Mouse (Mus musculus) embryo, embryonic 11 days (tissue): ENCODE measurements at regions not wholly inside any gene's neighbourhood (a gene's known extent, or its start where the extent isn't known, plus 50 kb on each side); places are given as distances from the start of the nearest gene placed in this dataset.

Experiments
- DNase-seq: peaks from one replicate; pipeline ENCODE4 v3.0.0-alpha.2; 2015

DNA sequence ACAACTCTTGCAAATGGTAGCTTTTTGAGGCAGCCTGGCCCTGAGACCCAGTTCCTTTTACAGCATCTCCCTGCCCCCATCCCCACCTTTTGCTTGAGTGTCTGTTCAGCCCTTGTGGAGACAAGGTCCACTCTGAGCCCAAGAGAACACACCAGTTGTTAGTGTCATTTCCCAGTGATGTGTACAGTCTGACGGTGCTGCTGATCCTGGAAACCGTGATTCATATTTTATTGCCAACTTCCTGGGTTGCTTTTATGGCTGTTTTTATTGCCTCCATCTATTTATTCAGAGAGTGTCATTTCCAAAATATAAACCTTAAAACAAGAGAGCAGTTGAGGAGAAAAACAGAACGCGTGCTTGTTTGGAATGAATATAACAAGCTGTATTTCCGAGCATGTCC lies 309.6 kb upstream of the Isl1 start:
- DNase-seq = no peak

DNA sequence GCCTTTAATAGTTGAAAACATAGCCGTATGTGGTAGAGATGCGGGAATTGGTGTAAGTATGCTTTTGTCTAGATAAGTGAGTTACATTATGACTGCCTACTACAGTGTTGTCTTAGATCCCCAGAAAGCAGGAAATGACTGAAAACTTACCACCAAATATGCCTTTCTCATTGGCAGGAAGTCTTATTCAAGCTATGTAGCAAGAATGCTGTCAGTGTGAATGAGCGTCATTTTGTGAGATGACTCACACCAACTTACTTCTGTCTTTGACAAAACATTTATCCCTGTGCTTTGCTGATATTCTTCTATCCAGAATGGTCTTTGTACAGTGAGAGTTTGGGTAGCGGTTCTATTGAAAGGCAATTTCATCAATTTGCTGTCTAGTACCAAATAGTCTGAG lies 286.9 kb upstream of the Isl1 start:
- no peak for DNase-seq

DNA sequence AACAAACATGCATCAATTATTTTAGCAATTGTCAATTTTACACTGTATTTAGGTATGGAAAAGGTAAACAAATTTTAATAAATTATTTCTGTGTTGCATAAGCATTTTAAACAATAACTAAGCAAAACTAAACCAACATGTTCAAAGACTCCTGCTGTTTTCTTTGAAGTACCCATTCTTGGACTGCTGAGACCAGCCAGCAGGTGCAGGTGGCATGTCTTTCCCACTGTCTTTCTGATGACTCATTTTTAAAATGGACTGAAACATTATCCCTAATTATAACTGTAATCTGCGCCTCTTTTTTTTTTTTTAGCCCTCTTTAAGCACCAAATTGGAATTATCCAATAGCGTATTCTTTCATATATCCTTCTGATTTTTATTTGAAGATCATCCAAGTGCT lies 286.0 kb upstream of the Isl1 start:
- DNase-seq = no peak

DNA sequence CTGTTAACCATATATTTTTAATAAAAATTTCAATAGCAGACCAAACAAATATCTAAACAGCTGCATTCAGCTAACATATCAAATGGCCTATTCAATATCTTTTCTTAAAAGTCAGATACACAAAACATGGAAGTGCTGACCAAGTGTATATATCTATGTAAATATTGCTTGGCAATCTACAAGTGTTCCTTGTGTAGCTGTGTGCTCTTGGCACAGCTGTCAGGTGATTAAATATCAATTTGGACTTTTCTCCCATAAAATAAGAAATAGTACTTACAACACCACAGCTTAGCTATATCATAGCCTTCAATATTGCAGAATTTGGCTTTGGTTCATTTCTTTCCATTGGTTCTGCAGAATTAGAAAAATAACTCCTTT lies 266.5 kb upstream of the Isl1 start:
- DNase-seq = no peak

DNA sequence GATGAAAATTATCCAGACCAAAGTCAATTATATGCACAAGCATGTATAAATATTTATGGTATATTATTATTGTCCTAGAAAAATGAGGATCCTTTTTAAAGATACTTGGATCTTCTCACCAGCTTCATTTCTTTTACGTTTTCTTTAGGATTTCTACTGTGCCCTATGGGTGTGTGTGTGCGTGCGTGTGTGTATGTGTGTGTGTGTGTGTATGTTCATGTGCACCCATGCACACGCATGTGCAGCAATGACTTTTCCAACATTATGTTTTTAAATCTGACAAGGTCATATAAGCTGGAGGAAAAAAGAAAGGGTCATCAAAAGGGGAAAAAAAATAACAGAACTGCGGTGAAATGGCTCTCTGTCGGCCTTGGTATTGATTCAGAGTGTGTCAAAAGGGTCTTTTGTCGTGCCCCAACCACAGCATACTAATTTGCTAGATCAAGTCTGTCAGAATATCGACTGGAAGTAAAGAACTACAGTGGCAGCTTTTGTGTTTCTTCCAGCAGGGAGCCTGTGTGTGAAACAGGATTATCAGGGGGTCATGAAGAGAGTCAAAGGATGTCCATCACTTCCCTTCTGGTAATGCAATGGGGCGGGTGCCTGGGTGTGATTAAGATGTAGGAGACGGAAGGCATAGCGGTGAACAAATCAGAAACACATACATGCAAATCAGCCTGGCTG lies 265.9 kb upstream of the Isl1 start:
- peak; percentile 64 for DNase-seq

DNA sequence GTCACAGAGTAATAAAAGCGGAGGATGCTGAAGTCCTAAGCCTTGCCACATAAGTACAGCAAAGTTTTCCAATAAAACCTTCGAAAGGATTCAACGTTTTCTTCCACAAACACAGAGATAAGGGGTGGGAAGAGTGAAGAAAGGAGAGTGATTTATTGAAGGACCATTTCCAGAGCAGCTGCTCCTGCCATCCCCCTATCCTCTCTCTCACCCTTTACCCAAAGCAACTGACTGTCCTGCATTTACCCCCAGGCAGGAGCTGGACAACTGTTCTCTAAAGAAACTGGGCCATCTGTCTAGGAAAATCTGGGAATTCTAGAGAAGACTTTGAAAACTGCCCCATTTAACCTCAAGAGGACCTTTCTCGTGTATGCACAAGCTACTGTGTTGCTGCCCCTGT lies 245.6 kb upstream of the Isl1 start:
- peak; percentile 9 for DNase-seq

DNA sequence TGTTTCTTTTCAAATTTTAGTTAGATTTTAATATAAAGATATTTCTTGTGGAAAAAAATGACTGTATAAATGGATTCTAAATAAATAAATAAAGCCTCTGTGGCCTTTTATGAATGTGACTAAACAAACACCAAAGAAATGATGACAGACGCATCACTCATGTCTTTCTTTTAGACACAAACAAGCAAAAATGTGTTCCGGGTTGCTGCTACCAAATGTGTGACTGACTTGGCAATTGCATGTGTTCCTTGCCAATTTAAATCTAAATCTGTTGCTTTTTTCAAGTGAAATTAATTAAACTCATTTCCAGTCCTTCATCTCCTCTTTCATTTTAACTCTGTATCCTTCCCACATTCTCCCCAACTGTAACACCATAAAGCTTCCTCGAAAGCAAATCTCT lies 225.7 kb upstream of the Isl1 start:
- no peak for DNase-seq

DNA sequence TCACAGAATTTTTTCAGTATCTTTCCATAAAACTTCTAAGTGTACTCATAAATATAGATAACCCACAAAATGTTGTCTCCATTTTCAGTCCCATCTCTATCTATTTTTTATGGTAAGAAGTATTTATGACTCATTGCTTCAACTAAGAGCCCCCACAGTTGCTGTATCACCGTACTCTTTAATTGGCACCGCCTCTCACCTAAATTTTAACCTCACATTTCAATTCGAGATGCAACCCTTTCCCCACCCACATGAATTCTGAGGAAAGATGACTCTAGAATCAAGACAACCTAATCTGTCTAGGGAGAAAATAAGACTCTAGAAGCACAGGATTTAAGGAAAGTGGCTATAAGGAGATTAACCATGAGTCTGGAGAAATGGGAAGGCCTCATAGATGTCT lies 223.7 kb upstream of the Isl1 start:
- no peak for DNase-seq

DNA sequence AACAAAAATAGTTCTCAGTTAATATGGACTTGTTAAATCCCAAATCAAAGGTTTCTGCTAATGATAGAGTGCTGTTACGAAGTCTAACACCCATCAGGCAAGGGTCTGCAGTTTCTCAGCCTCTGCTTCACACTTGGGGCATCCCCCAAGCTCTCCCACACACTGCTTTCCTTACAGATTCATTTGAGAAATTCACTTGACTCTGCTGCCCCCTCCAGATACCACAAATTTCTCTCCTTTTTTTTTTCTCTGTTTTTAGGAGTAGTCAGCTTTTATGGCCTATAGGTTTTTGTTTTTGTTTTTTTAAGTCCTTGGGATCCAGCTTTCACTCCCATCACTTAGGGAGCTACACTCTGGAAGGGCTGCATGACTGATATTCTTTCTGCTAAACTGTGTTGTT lies 218.8 kb upstream of the Isl1 start:
- peak; percentile 24 for DNase-seq

DNA sequence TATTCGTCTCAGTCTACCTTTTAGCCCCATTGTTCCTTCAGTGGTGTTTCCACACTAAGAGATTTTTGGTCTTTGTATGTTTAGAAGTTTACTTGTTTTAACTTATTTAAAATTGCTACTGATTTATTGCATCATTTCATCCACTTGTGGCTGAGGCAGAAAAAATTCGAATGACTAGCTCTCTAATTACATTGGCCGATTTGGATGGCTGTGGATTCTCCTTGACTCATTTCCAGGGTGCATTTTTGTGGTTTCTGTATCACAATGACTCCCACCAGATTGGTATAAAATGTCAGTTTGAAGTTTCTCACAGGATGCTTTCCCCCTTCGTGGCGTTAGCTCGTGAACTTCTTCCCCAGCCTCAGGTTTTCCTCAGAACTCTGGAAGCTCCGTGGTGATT lies 217.5 kb upstream of the Isl1 start:
- no peak for DNase-seq

DNA sequence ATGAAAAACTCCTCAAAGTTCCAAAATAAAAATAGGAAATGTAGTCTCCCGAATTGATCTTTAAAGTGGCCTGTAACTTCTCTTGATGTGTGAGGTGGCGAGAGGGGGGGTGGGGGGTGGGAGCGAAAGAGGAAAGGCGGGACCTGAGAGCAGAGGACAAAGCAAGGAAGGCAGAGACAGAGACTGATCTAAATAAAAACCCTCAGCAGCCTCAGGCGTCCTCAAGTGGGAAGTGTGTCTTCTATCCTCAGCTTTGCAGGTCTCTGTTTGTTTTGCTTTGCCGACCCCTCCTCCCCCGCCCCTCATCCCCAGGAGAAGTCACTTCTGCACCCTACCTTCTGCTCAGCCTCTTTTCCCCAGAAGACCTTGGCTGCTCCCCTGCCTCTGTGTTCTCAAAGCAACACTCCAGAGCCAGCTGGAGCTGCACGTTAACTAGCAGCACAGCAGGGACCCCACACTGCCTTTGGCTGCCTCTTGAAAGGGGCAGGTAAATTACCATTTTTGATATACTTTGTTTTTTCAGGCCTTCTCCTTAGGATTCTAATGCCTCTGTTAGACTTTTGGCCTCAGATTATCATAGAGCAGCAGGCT lies 214.3 kb upstream of the Isl1 start:
- peak; percentile 45 for DNase-seq

DNA sequence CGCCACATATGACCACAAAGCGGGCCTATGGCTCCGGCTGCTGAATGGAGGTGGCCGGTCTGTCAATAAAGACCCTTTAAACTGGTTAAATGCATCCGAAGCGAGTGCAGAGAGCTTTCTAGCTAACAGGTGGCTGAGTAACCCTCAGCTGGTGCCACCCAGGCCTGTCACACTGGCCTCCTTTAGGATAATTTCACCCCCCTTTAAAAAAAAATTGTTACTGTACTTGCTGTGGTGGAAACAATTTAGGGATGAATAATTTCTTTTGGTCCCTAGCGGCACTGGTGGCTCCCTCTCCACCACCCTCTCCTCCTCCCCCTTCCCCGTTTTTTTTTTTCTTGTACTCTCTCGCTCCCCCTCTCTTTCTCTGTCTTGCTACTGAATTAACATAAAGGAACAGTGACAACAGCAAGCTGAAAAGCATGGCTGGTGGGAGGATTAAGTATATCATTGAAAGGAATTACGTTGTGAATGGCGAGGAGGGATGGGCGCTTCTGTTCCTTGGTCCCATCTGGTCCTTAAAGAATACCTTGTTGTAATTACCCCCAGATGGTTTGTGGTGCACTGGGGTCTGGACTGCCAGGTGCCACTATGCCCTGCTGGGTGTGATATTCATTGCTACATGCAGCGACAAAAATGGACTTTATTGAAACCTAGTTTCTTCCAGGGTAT lies 205.3 kb upstream of the Isl1 start:
- peak; percentile 52 for DNase-seq

DNA sequence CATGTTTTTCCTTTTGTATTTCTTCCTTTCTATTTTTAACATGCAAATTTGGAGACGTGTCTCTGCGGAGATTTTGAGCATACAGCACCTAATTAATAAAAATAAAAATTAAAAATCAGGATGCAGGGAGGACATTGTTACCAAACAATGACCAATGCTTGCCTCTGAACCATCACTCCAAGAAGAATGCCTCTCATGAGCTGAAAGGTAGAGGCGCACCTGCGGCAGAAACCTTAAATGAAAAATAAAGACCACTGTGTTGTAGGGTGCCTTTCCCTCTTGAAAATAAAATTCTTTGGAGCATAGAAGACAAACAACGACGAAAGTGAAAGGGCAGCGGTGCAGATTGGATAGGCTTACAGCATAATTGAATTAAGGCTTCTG lies 204.8 kb upstream of the Isl1 start:
- no peak for DNase-seq

DNA sequence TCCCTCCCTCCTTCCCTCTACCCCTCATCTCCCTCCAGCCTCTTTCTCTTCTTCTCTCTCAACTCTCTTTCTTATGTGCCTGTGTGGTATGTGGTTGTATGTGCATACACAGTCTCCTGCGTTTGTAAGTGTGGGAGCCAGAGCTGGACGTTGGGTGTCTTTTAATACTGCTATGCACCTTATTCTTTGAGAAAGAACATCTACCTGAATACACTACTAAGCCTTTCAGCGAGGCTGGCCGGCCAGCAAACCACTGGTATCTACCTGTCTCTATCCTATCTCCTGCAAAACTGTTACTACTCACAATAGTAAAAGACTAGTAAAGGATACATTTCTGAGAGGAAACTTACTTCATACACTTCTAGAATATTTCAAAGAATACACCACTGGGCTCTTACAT lies 202.9 kb upstream of the Isl1 start:
- DNase-seq = no peak

DNA sequence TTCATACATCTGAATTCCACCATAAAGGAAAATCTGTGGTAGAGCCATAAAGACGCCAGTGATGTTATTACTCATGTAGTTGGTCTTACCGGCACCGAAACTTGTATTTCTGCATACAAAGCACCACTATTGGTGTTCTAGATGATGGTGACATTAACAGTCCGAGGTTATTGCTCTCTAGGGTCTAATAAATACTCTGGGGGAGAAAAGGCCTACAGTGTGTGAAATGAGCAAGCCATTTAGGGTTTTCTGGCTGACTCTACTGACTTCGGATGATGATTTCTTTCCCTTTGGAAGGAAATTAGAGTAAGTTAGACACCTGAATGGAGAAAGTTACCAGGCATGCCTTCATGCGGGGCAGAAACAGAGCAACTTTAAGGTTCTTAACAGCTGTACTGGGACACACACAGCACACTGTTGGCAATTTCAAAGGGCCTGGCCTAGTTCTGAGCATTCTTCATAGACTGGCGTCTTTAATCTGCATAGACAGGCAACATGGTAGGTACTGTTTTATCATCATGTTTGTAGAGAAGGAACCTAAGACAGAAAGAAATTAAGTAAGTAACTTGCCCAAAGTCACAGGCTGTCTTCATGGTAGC lies 198.8 kb upstream of the Isl1 start:
- no peak for DNase-seq

DNA sequence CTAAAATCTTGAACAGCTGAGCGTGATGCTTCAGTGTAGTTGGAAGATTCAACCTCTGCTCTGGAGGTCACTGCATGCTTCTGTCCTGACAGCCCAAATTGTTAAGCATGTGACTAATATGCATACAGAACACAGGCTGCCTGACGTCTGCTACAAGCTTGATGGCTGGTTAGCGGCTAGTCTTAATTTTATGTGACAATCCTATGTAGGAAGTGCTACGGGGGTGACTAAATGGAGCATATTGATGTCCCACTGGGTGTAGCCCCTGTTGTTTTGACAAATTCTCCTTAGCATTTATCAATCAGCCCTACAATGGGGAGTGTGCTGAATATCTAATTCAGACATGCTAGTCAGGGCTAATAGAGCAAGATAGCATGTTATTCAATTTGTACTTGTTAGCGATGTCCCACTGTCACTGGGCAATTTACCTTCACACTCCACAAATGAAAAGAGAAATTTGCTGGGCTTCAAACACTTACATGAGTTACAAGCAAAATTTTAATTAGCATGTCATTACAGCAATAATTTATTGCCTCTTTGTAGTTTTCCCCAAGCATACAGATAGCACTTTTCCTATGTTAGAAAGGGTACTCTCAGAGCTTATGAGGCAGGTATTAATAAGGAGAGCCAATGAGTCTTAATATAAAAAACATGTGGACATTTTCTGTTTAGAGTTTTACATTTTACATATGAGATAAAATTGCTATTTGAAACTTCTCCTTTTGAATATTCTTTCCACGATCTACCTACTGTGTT lies 188.3 kb upstream of the Isl1 start:
- DNase-seq = peak; percentile 35

DNA sequence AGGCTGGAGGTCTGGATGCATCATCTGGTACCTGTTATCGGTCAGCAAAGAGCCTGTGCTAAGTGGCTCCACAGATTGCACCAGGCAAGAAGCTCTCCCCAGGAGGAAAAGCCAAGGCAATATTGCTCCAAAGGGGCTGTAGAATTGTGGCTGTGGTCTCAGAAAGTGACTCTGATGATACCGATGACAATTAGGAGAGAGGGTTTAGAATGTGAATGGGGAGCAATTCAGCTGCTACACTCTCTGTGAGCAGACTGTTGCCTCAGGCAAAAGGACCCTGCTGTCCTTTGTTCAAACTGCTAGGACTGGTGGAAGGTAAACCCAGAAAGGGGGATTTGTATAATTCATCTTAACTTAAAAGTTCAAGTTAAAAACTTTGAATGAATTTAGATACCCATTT lies 186.2 kb upstream of the Isl1 start:
- DNase-seq = peak; percentile 41

DNA sequence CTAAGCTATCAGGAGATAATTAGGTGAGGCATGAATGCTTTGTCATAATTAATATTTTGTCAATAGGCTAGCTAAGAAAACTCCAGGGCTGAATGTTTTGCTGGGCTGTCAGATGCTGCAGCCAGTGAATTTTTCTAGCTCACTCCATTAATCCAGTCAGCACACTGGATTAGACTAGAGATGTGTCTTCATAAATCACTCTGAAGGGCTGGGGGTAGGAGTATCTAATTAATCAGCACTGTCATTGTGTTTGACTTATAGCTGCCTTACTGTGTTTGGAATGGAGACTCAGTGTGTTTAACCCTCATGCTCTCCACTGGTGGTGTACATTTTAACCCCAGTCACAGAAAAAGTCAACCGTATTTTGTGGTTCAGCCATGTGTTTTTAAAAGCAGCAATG lies 179.9 kb upstream of the Isl1 start:
- DNase-seq = peak; percentile 52

DNA sequence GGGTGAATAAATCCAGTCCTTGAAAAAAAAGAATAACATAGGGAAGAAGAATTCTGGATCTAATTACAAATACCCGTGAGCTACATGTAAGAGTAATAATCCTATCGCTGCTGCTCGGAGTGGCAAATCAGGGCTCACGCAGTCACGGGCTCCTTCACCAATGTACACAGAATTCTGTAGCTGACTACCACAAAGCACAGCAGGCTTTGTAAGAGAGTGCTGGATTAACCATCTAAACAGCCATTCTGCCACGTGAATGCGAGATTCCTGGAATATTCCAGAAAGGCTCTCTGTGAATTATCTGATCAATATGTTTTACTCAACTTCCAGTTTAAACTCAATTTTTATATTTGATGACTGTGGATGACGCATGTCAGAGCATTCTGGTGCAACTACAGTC lies 165.1 kb upstream of the Isl1 start:
- DNase-seq = no peak

DNA sequence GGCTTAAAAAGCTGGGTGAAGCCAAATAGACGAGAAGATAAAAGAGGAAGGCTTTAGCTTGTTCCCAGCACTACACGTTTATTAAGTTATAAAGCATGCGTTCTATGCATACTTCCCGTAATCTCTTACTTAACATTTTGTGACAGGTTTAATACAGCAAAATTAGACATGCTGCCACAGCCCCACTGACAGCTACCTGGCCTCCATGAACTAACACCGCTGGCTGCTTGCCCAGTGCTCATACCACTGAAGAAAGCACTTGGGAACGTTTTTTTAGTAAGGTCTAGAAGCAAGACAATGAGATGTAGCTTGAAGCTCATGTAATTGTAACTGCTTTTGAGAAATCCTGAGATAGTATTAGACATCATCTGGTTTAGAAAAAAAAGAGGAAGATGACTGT lies 152.3 kb upstream of the Isl1 start:
- DNase-seq = no peak

DNA sequence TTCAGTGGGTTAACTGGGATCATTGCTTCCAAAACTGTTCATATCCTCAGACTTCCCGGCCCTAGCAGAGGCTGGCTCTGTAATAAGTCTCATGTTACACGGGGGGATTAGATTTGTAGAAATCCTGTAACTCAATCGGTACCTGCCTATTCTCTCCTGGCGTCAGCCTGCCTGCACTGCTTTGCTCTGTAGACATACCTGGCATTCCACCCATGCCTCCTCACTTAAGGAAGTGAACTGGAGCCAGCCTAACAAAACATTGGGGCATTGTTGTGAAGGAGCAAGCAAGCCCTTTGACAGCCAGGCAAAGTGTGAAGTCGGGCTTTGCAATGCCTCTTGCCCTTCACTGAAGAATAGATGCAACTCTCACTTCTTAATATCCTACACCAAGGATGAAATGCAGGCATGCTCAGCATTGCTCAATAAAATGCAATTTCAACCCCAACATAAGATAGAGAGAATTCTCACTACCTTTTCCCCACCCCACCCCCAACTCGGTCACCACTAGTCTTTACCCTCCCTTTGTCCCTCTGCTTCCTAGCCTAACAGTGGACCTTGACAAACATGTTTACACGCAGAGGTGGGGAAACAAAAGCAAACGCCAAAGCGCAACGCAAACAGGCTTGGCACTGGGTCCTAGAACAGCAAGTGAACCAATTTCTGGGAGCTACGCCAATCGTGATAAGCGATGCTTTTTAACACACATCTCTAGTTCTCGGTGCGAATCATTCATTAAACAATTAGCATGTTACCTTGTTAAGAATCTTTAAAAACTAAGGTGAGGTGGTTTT lies 133.9 kb upstream of the Isl1 start:
- peak; percentile 25 for DNase-seq

DNA sequence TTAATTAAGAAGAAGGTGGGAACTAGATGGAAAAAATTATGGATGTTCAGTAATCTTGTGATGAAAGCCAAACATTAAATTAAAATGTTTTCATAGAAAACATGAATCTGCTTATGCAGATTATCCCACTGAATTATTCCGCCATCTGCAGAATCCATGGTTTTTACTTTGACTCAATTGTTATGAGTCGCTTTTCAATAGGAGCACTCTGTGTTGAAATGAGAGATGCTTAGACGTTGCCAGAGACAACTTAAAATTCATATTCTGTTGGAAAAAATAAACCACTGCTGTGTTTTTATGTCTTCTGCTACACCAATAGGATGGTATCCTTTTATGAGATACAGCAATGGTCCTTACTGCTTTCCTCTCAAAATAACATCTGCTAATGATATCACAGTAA lies 108.3 kb upstream of the Isl1 start:
- DNase-seq = no peak

DNA sequence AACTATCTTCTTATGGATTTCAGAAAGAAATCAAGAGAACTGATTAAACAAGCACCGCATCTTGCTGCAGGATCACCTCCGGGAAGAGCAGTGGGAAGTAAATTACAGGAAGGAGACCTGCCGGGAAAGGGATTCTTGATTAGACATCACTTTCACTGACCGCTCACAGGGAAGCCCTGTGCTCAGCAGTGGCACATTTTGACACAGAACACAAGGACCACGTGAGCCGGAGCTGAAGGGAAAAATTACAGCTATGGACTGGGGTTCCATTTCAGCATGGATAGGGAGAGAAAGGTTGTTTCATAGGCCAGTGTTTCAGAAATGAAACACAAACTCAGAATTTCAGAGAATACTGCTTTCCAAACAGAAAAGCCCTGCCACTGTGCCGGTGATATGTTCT lies 105.0 kb upstream of the Isl1 start:
- peak; percentile 7 for DNase-seq
